Mouse (Mus musculus) heart, postnatal 0 days (tissue): ENCODE data around the gene Kxd1.
A peak's percentile ranks its signal among the peaks of the same experiment; 100 is the strongest.

ENCODE experiments used
- CTCF ChIP-seq: IDR thresholded peaks from 2 replicates; pipeline ENCODE4 v1.5.1; 2016; ENCODE audit warnings: antibody characterized with exemption, control low read depth, low read depth
- EP300 ChIP-seq: IDR thresholded peaks from 2 replicates; pipeline ENCODE4 v1.6.1; 2016; ENCODE audit warnings: antibody characterized with exemption, low read depth

DNA sequence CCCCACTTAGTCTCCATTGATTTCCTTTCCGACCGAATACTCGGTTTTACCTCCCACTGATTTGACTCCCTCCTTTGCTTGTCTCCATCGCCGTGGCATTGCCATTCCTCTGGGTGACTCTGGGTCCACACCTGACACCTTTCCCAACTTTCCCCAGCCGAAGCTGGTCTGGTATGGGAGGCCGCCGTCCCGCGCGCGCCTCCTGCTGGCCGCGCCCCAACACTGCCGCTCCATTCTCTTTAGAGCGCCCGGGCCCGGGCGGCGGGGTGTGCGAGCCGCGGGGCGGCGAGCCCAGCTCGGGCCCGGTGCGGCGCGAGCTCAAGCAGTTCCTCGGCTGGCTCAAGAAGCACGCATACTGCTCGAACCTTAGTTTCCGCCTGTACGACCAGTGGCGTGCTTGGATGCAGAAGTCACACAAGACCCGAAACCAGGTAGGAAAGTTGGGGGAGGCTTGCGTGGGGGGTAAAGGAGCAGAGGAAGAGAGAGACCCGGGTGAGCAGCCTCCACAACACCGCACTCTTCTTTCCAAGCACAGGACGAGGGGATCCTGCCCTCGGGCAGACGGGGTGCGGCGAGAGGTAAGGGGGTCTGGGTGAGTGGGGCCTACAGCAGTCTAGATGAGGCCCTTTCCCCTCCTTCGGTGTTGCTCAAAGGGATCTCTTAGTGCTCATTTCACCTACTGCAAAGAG, 24.6 kb downstream of the Kxd1 start:
- no peak for TF ChIP-seq EP300
- TF ChIP-seq CTCF: peak; percentile 81
